17 mouse cellular contexts compared by ENCODE assay signal in the genomic region with DNA sequence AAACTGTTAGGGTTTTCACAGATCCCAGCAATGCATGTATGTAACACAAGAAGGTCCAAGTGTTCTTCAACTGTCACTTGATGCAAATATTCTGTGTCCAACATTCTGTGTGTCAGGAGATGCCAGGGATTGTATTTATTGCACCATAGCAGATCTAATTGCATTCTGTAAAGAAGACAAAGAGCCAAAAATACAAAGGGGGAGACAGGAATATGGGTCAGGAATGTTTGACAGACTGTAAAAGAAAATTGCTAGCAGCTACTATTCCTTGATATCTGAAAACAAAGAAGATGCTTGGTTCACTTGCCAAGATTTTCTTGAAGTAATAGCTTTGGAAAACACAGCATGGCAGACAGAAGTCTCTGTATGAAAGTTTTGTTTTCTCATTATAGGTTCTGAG.
"Had no signal": no experiment of that assay in that cellular context is flagged by ENCODE, and none has a peak within 500 bp of the region (broad histone marks: within the 10 kb centered on the region; RNA-seq: fewer than 3 reads in every experiment).

No protein-coding gene starts in this region.

- DNase-seq: left cerebral cortex, postnatal 4 days; liver; liver, embryonic 13.5 days; liver, postnatal 0 days; lung, adult 18-20 months; lung, adult 2 months; lung, embryonic 14.5 days; lung, postnatal 10 days; lung, postnatal 14 days; lung, postnatal 36 days; lung, postnatal 4 days; midbrain, embryonic 14.5 days had no signal

- ATAC-seq: liver, embryonic 12.5 days; liver, postnatal 0 days; lung, postnatal 0 days; midbrain, embryonic 13.5 days; midbrain, embryonic 15.5 days; midbrain, embryonic 16.5 days had no signal
